Mouse (Mus musculus) embryonic stem cell, embryonic (primary cell): Measurements from ENCODE around the gene Tnf.

Source experiments
- CTCF ChIA-PET, 4 experiments: fragments of 300-600 bp in 2 of 4; fragments of 350-600 bp in 2 of 4; sonication (Branson Sonifier 250); formaldehyde crosslinking; loops; one replicate each; lab custom pipeline; 2022; ENCODE audit warnings: inconsistent platforms in 2 of 4; lab: Charles Lee
- POLR2A ChIA-PET, 4 experiments: fragments of 300-600 bp in 2 of 4; fragments of 350-600 bp in 2 of 4; sonication (Branson Sonifier 250); formaldehyde crosslinking; loops; one replicate each; lab custom pipeline; 2022; ENCODE audit warnings: antibody characterized with exemption in 4 of 4, inconsistent platforms in 1 of 4; lab: Charles Lee

Gene Tnf

DNA sequence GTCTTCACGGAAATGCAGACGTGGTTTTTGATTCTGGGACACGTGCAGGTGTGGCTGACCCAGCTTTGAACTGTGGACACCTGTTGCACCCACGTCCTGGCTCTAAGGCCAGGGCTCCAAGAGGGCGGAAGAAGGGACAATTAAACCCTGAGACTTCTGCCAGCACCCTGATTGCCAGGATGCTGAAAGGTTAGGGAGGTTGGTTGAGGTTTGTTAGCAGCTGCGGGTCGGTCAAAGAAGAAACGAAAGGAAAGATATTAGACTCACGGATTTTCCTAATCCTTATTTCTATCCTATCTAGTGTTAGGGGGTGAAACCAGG is 5.5 kb downstream of the Tnf start:
- POLR2A ChIA-PET: interaction anchor here in 3 of 4 experiments (0.7 to 1.2 kb wide), 6 partner anchors 25 to 246 kb away, joined by 3 to 4 read pairs (median 4); partner anchors contain the start of genes Abhd16a (in 1 of the 3) and Ddx39b (in 1 of the 3)
- CTCF ChIA-PET: interaction anchor here in 3 of 4 experiments (0.5 to 2.9 kb wide), 5 partner anchors 27 to 305 kb away, joined by 3 to 14 read pairs (median 4); no protein-coding TSS in a partner anchor

DNA sequence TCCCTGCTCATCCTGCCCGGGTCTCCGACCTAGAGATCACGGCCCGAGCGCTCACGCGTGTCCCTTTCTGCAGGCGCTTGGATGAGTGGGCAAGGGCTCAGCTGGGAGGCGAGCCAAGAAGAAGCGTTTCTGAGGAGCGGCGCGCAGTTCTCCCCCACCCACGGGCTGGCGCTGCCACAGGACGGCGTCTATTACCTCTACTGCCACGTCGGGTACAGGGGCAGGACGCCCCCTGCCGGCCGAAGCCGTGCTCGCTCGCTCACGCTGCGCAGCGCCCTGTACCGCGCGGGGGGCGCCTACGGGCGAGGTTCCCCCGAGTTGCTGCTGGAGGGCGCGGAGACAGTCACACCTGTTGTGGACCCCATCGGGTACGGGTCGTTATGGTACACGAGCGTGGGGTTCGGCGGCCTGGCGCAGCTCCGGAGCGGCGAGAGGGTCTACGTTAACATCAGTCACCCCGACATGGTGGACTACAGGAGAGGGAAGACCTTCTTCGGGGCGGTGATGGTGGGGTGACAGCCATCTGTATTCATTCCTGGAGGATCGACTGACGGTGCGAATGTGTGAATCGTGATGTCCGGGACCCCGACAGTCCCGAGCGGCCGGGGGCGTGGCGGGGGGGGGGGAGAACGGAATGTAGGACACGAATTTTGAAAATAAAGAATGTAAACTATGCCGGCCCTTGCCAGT is 6.0 kb downstream of the Tnf start:
- ChIA-PET POLR2A (interaction anchor here (0.7 to 1.2 kb wide), 8 partner anchors 9 to 245 kb away, joined by 3 to 4 read pairs (median 4); partner anchors contain the start of genes Abhd16a (in 1 of the 4), Ddx39b (in 1 of the 4) and Lta (in 1 of the 4)), CTCF (interaction anchor here (0.5 to 2.9 kb wide), 10 partner anchors 16 to 677 kb away, joined by 3 to 14 read pairs (median 4); no protein-coding TSS in a partner anchor)

DNA sequence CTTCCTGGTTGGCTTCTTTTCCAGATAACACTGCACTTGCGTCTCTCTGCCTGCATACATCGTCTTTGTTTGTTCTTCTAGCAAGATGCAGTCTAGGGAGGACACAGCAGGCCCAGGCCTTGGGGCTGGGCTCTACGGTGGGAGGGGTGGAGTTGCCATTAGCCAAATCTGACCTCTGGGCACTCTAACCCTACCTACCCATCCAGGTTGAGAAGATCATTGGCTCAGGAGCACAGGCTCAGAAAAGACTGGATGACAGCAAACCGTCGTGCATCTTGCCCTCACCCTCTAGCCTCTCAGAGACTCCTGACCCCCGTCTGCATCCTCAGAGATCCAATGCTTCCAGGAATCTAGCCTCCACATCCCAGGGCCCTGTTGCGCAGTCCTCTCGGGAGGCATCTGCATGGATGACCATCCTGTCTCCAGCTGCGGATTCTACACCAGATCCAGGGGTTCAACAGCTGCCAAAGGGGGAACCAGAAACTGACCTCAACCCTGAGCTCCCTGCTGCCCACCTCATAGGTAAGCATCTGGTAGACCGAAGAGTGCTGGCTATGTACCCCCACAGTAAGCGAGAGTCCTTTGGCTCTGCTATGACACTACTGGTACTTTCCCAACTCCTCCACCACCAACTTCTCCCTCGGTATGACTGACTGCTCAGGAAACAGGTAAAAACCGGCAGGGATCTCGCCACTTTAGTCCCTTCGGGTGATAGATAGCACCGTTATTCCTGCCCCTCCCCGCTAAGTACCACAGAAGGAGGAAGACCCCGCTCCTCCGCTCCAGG is 6.8 kb downstream of the Tnf start:
- CTCF ChIA-PET: interaction anchor here in 3 of 4 experiments (0.5 to 2.9 kb wide), 14 partner anchors 10 to 676 kb away, joined by 3 to 14 read pairs (median 4); partner anchors contain the start of gene D17H6S53E (in 1 of the 3)
- POLR2A ChIA-PET: interaction anchor here in 2 of 4 experiments (0.8 to 1.2 kb wide), 5 partner anchors 10 to 46 kb away, joined by 3 to 4 read pairs (median 3); partner anchors contain the start of genes Ddx39b (in 1 of the 2) and Lta (in 1 of the 2)

DNA sequence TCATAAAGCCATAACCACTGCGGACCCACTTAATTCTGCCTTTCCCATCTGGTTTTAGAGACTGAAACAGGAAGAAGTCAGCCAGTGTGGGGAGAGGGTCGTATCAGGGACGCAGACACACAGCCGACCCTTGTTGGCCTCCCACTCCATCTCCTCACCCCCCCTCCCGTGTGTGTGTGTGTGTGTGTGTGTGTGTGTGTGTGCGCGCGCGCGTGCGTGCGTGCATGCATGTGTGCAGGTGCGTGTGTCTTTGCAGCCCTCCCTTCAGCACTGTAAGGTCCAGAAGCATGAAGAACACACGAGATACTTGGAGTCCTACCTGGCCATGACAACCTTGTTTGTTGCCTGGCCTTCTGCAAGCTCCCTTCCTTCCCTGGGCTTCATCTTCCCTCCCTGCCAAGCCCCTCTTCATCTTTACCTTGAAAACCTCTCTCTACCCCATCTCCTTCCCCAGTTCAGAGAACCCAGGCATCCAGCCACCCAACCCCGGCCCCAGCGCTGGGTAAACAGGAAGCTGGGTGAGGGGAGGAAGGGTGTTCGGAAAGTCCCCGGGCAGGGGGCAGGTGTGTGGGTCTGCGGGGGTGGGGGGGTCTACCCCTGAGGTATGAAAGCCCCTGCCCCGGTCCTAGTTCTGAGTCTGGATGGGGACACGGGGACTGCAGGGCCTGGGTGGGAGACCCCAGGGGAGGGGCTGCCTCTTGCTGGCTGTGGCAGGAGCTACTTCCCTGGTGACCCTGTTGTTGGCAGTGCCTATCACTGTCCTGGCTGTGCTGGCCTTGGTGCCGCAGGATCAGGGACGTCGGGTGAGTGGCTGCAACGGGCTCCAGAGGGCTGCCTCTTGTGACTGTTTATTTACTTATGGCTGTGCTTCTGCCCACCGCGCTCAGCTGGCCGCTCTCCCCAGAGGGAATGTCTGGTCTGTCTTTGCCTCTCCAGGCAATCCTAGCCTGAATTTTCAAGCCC is 7.6 kb downstream of the Tnf start, which contains the start of gene Ltb:
Gene Ltb, plus strand, starts transcription at position 559 of the 963 bp plus-strand sequence.
- CTCF ChIA-PET: interaction anchor here (0.5 to 2.9 kb wide), 13 partner anchors 9 to 546 kb away, joined by 3 to 14 read pairs (median 4); partner anchors contain the start of genes Clic1 (in 1 of the 4) and D17H6S53E (in 1 of the 4)
- POLR2A ChIA-PET: interaction anchor here in 3 of 4 experiments (0.6 to 1.2 kb wide), 6 partner anchors 14 to 334 kb away, joined by 3 to 4 read pairs (median 3); partner anchors contain the start of gene Ddx39b (in 1 of the 3)

DNA sequence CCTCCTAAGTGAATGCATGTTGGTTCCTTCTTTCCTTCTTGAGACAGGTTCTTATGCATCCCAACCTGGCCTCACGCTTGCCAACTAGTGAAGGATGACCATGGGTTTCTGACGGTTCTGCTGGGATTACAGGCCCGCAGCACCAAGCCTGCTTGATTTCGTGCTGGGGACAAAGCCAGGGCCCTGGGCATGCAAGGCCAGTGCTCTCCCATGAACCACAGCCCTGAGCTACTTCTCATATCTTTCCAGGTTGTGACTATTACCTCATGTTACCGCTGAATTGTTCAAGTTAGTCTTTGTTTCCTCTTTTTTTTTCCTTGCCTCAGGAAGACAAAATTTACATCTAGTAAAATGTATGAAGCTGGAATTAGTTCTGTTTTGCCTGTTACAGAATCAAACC is 8.9 kb downstream of the Tnf start:
- POLR2A ChIA-PET: interaction anchor here in 1 of 4 experiments (0.9 to 2.0 kb wide), 4 partner anchors 9 to 58 kb away, joined by 3 to 6 read pairs (median 3); partner anchors contain the start of genes Atp6v1g2 and Ddx39b
- CTCF ChIA-PET: interaction anchor here in 3 of 4 experiments (0.6 to 1.8 kb wide), 5 partner anchors 22 to 34 kb away, joined by 3 to 8 read pairs (median 4); no protein-coding TSS in a partner anchor

DNA sequence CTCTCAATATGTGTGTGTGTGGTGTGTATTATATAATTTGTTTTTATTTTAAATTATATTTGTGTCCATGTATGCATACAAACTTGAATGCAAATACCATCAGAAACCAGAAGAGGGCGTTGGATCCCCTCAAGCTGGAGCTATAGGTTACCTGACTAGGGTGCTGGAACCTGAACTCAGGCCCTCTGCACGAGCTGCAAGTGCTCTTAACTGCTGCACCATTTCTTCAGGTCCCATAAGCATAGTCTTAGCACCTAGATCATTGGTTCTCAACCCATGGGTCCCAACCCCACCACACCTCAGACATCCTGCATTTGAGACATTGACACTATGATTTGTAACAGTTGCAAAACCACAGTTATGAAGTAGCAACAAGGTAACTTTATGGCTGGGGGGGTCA is 10.1 kb downstream of the Tnf start:
- POLR2A ChIA-PET: interaction anchor here in 2 of 4 experiments (0.6 to 2.0 kb wide), 3 partner anchors 8 to 28 kb away, joined by 4 to 6 read pairs (median 6); no protein-coding TSS in a partner anchor
- CTCF ChIA-PET: interaction anchor here (0.5 to 1.8 kb wide), 14 partner anchors 10 to 871 kb away, joined by 3 to 8 read pairs (median 4); partner anchors contain the start of gene Tnf (in 1 of the 4)

DNA sequence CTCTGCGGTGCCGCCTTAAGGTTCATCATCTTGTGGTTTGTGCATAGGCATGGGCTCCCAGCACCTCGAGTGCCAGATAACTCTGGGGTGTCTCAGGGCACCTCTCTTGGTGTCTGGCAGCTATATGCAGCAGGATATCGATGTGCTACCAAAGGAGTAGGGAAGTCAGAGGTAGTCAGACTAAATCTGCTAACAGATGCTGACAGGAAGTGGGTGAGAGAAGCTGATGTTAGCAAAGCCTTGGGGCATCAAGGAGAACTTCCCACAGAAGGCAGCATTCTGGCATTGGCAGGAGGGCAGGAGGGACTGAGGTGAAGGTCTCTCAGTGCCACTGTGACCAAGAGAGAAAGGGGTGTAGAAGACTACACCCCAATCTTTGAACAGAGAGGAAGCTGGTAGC is 11.7 kb downstream of the Tnf start:
- ChIA-PET CTCF (interaction anchor here (0.6 to 2.8 kb wide), 12 partner anchors 9 to 65 kb away, joined by 4 to 8 read pairs (median 4); no protein-coding TSS in a partner anchor), POLR2A (interaction anchor here in 3 of 4 experiments (0.8 to 1.8 kb wide), 7 partner anchors 9 to 52 kb away, joined by 3 to 13 read pairs (median 4); partner anchors contain the start of genes Ddx39b (in 1 of the 3) and Tnf (in 1 of the 3))

DNA sequence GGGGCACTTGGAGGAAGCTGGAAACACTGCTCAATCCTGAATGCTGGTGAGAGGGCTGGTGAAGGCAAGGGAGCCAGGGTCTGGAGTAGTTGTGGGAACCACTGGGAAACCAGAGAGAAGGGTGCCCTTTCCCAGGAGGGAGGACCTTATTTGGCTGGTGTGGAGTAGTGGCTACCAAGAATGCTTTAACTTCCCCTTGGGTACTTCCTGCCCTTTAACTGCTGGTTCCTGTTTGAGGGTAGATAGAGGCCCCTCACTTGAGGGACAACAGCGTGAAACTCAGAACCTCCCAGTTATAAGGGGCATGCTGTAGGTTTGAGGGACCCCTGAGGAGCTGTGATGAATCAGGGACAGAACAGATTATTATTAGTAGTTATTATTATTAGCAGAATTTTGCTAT is 12.6 kb downstream of the Tnf start:
- CTCF ChIA-PET: interaction anchor here in 3 of 4 experiments (0.6 to 2.8 kb wide), 11 partner anchors 11 to 66 kb away, joined by 4 to 8 read pairs (median 5); no protein-coding TSS in a partner anchor
- POLR2A ChIA-PET: interaction anchor here in 3 of 4 experiments (0.6 to 1.8 kb wide), 8 partner anchors 8 to 237 kb away, joined by 3 to 13 read pairs (median 4); partner anchors contain the start of gene Ddx39b (in 1 of the 3)

DNA sequence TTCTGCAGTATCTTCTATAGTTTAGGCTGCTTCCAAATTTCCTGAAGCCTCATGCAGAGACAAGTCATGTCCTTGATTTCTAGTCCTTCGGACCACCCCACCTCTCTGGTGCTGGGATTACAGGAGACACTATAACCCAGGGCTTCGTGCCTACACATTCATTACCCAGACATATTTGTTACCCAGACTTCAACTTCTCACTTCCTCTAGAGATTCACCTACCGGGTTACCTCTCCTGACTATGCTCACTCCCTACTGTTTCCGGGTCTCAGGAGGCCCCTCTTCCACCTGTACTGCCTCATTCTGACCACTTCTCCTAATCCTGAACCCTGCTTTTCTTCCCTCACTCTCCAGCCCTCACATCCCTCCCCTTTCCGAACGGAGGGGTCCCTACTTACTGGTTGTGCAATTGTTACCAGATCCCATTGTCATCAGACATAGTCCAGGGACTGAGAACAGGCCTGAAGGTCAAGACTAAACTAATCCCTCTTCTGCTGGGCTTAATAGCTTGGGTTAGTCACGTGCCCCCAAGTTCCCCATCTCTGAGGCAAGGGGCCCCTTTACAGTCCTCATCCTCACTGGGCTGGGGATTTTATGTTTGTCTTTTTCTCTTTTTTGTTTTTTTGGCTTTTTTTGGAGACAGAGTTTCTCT is 13.7 kb downstream of the Tnf start, which contains the start of gene Lst1:
Gene Lst1, minus strand, starts transcription at position 481 of the 652 bp plus-strand sequence.
- POLR2A ChIA-PET: interaction anchor here in 3 of 4 experiments (0.6 to 4.9 kb wide), 7 partner anchors 19 to 236 kb away, joined by 3 to 27 read pairs (median 3); partner anchors contain the start of genes Atp6v1g2 (in 1 of the 3) and Ddx39b (in 1 of the 3)
- CTCF ChIA-PET: interaction anchor here in 2 of 4 experiments (0.9 to 2.8 kb wide), 7 partner anchors 19 to 67 kb away, joined by 4 to 8 read pairs (median 5); no protein-coding TSS in a partner anchor

DNA sequence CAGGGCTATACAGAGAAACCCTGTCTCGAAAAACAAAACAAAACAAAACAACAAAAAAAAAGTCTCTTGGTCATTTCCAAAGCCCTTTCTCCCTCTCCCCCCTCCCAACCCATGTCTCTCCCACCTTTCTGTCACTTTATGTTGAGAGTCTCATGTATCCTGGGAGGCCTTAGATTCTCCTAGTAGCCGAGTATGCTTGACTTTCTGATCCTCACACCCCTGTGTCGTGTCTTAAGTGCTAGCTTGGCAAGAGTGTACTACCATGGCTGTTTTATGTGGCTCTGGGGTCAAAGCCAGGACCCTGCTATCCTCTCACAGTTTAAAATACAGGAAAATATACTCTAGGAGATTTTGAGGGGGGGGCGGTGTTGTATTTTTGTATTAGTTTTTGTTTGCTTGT is 14.5 kb downstream of the Tnf start:
- CTCF ChIA-PET: interaction anchor here in 2 of 4 experiments (0.6 to 1.5 kb wide), 2 partner anchors 19 to 44 kb away, joined by 4 to 8 read pairs; no protein-coding TSS in a partner anchor
- POLR2A ChIA-PET: interaction anchor here in 3 of 4 experiments (0.8 to 4.9 kb wide), 5 partner anchors 20 to 55 kb away, joined by 3 to 27 read pairs (median 4); partner anchors contain the start of genes Ddx39b (in 2 of the 3), Atp6v1g2 (in 1 of the 3) and Nfkbil1 (in 1 of the 3)

DNA sequence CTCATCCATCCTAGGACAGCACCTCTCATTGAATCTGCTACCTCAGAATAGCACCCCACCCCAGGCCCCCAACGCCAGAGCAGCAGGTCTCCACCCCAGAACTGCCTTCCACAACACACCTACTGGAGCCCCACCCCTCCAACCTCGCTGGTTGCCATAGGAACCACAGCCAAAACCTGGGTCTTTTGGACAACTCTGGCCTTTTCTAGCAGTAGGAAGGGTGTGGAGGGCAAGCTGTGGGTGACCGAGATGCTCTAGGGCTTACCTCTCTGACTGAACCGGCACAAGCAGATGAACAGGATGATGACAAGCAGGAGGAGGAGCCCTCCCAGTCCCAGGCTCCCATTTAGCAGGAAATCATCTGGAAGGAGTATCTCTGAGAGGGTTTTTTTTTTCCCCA is 15.1 kb downstream of the Tnf start:
- POLR2A ChIA-PET: interaction anchor here in 3 of 4 experiments (0.8 to 4.9 kb wide), 5 partner anchors 47 to 59 kb away, joined by 3 to 27 read pairs (median 4); partner anchors contain the start of genes Ddx39b (in 2 of the 3), Atp6v1g2 (in 1 of the 3) and Nfkbil1 (in 1 of the 3)
- CTCF ChIA-PET: interaction anchor here in 3 of 4 experiments (0.6 to 1.5 kb wide), 3 partner anchors 8 to 45 kb away, joined by 3 to 8 read pairs (median 4); no protein-coding TSS in a partner anchor

DNA sequence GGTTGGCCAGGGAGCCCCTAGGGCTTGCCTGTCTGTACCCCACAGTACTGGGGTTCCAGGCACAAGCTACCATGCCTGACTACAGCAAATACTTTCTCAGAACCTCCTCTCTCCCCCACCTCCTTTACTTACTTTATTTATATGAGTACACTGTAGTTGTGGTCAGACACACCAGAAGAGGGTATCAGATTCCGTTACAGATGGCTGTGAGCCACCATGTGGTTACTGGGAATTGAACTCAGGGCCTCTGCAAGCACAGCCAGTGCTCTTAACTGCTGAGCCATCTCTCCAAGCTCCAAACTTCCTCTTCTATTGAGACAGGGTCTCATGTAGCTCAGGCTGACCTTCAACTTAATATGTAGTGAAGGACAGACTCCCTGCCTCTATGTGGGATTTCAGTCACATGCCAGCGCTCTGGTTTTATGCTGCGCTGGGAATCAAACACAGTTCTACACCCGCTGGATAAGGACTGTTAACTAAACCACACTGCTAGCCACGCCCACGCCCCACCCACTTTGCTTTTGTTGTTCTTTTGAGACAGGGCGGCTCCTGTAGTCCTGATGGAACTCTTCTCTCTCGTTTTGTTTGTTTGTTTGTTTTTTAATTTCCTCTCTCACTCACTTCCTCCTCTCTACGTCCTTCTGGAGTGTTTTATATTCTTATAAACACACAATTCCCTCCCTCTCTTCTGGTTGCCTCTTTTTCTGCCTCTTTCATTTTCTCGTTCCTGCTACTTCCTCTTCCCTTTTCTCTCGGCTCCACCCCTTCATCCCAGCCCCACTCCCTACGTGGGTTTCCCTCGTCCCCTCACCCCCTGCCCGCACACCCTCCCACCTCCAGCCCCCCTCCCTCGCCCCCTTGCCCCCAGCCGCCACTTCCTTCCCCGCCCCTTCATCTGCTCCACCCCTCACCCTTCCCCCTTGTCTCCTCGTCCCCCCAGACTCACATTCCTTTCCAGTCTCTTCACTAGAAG is 15.9 kb downstream of the Tnf start:
- POLR2A ChIA-PET: interaction anchor here in 3 of 4 experiments (0.5 to 4.9 kb wide), 11 partner anchors 17 to 255 kb away, joined by 3 to 27 read pairs (median 3); partner anchors contain the start of genes Ddx39b (in 2 of the 3), Csnk2b (in 1 of the 3), Gpank1 (in 1 of the 3) and Hspa1a (in 1 of the 3)
- CTCF ChIA-PET: interaction anchor here (0.6 to 2.4 kb wide), 9 partner anchors 7 to 132 kb away, joined by 3 to 11 read pairs (median 4); no protein-coding TSS in a partner anchor

DNA sequence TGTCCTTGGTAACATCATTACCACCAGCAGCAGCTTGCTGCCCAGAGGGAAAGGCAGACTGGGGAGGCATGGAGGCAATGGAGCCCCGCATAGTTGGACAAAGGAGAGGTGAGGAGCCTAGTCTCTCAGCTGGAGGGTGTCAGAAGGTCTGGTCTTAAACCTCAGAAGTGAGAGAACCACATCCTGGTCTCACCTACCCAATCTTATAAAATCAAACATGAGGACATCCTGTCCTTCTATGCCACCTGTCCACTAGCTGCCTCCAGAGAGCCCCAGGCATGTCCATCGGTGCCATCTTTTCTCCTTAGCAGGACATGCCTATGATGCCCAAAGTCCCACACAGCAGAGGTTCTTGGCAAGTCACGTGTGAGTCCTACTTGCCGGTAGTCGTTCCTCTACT is 21.7 kb downstream of the Tnf start:
- POLR2A ChIA-PET: interaction anchor here in 1 of 4 experiments (1.1 kb wide), 1 partner anchor 68 kb away, joined by 3 read pairs; no protein-coding TSS in a partner anchor
- CTCF ChIA-PET: interaction anchor here in 3 of 4 experiments (1.0 to 3.6 kb wide), 4 partner anchors 11 to 53 kb away, joined by 3 to 15 read pairs (median 6); partner anchors contain the start of gene Atp6v1g2 (in 1 of the 3)
